ENCODE assay signal across 10 mouse cellular contexts in genomic region chr1:87510845-87511244, GRCm38 (mm10). TPM values are rescaled to one million over a fixed set of nuclear protein-coding genes. Genes with fewer than 3 reads are reported as not detected.
DNase-seq lines count a peak whose midpoint lies in the region; ATAC-seq and TF ChIP-seq lines count a peak whose summit lies in the region.
"Had no signal": no experiment of that assay in that cellular context is flagged by ENCODE, and none has a peak within 500 bp of the region (broad histone marks: within the 10 kb centered on the region; RNA-seq: fewer than 3 reads in every experiment).

No protein-coding gene starts in this region.

- H3K9me3 ChIP-seq in kidney, embryonic 15.5 days (replicated peaks), result no peaks in the 10 kb centered on the region
- no peaks in the 10 kb centered on the region for H3K9me3 ChIP-seq in embryonic facial prominence, embryonic 10.5 days
- H3K9me3 ChIP-seq in hindbrain, postnatal 0 days (ENCODE audit: low read length), result no peaks in the 10 kb centered on the region

- no peak for DNase-seq in kidney, postnatal 14 days
- DNase-seq in embryonic facial prominence, embryonic 10.5 days (ENCODE audit: low spot score), result no peak
- DNase-seq in hindbrain, postnatal 0 days (ENCODE audit: low spot score), result peak; percentile 7
- no peak for DNase-seq in left cerebral cortex, adult 11 months (ENCODE audit: low spot score)

- ATAC-seq in kidney, embryonic 15.5 days (replicated peaks; ENCODE audit: low FRiP score), result no peak
- no peak for ATAC-seq in hindbrain, postnatal 0 days
- ATAC-seq in megakaryocyte, adult 5-6 weeks (ENCODE audit: poor library complexity, severe bottlenecking), result no peak
- ATAC-seq in erythroblast, adult 5-6 weeks (replicated peaks; ENCODE audit: low FRiP score, poor library complexity, severe bottlenecking), result no peak

- H3K4me1 ChIP-seq in kidney, embryonic 15.5 days, result peaks cover 18% of the 10 kb centered on the region
- peaks cover 16% of the 10 kb centered on the region for H3K4me1 ChIP-seq in embryonic facial prominence, embryonic 10.5 days
- H3K4me1 ChIP-seq in hindbrain, postnatal 0 days (ENCODE audit: insufficient read depth, low read length), result peaks cover 5% of the 10 kb centered on the region; the same call in 1 of the 2 replicates

- H3K27me3 ChIP-seq in kidney, embryonic 15.5 days, result peaks cover 61% of the 10 kb centered on the region
- H3K27me3 ChIP-seq in embryonic facial prominence, embryonic 10.5 days (replicated peaks; ENCODE audit: low read depth, poor library complexity, severe bottlenecking), result peaks cover 60% of the 10 kb centered on the region
- no peaks in the 10 kb centered on the region for H3K27me3 ChIP-seq in hindbrain, postnatal 0 days (ENCODE audit: insufficient read depth, low read length)
- peaks cover 7% of the 10 kb centered on the region for H3K27me3 ChIP-seq in myocyte (ENCODE audit: control insufficient read depth, insufficient read depth, insufficient read length)

- H3ac ChIP-seq in myocyte (ENCODE audit: control insufficient read depth, insufficient read length), result no peak overlapping the region

- H3K4me2 ChIP-seq in kidney, embryonic 15.5 days, result peak overlapping the region; percentile 100
- peak overlapping the region; percentile 99 for H3K4me2 ChIP-seq in hindbrain, postnatal 0 days (ENCODE audit: low read depth, low read length)
- H3K4me2 ChIP-seq in myocyte (ENCODE audit: low read depth), result peak overlapping the region; percentile 92

- H3K79me2 ChIP-seq in myocyte (ENCODE audit: control insufficient read depth, insufficient read depth), result no peaks in the 10 kb centered on the region

- no peak overlapping the region for H3K9ac ChIP-seq in kidney, embryonic 15.5 days
- H3K9ac ChIP-seq in hindbrain, postnatal 0 days (replicated peaks; ENCODE audit: low read length), result peak overlapping the region; percentile 79; the same call in 1 of the 2 replicates

- no peak for TF ChIP-seq CTCF in hindbrain, postnatal 0 days (IDR thresholded peaks at IDR 0.05; ENCODE audit: low read depth)

- no peak for TF ChIP-seq POLR2A in myocyte (IDR thresholded peaks at IDR 0.05; ENCODE audit: insufficient read length, low read depth)

- no peak overlapping the region for H3K27ac ChIP-seq in kidney, embryonic 15.5 days
- H3K27ac ChIP-seq in embryonic facial prominence, embryonic 10.5 days (replicated peaks), result no peak overlapping the region
- H3K27ac ChIP-seq in hindbrain, postnatal 0 days, result no peak overlapping the region

- H3K4me3 ChIP-seq in kidney, embryonic 15.5 days (replicated peaks), result peak overlapping the region; percentile 68; the same call in 1 of the 2 replicates
- H3K4me3 ChIP-seq in embryonic facial prominence, embryonic 10.5 days, result peak overlapping the region; percentile 81
- H3K4me3 ChIP-seq in hindbrain, postnatal 0 days (ENCODE audit: low read length), result peak overlapping the region; percentile 80
- H3K4me3 ChIP-seq in myocyte, result no peak overlapping the region

- H3K36me3 ChIP-seq in kidney, embryonic 15.5 days, result no peaks in the 10 kb centered on the region
- H3K36me3 ChIP-seq in embryonic facial prominence, embryonic 10.5 days (replicated peaks), result no peaks in the 10 kb centered on the region
- no peaks in the 10 kb centered on the region for H3K36me3 ChIP-seq in hindbrain, postnatal 0 days (ENCODE audit: insufficient read depth, low read length)
- no peaks in the 10 kb centered on the region for H3K36me3 ChIP-seq in myocyte (ENCODE audit: control insufficient read depth, insufficient read depth)

- WGBS in kidney, embryonic 15.5 days, result 20% methylated on average over 5 of the region's 5 CpGs
- 21% methylated on average over 5 of the region's 5 CpGs for WGBS in embryonic facial prominence, embryonic 10.5 days
- 13% methylated on average over 5 of the region's 5 CpGs for WGBS in hindbrain, postnatal 0 days

TF ChIP-seq in myocyte, 11 proteins besides CTCF, POLR2A, EP300 and RAD21:
- TF ChIP-seq USF1 (IDR thresholded peaks at IDR 0.05; ENCODE audit: low read depth) (no peak), MYOD1 (IDR thresholded peaks at IDR 0.05; ENCODE audit: control insufficient read depth in 1 of 3, insufficient read length in 2 of 3, low read depth in 2 of 3) (no peak), TCF3 (IDR thresholded peaks at IDR 0.05; ENCODE audit: insufficient read length, low read depth) (no peak), MAX (IDR thresholded peaks at IDR 0.05; ENCODE audit: low read depth) (no peak), REST (IDR thresholded peaks at IDR 0.05; ENCODE audit: insufficient read depth, insufficient read length) (no peak), POLR2AphosphoS2 (IDR thresholded peaks at IDR 0.05; ENCODE audit: insufficient read length, low read depth) (no peak), CEBPB (IDR thresholded peaks at IDR 0.05; ENCODE audit: insufficient read depth, poor library complexity, severe bottlenecking) (no peak), TCF12 (IDR thresholded peaks at IDR 0.05; ENCODE audit: insufficient read depth, poor library complexity, severe bottlenecking) (no peak), MYOG (IDR thresholded peaks at IDR 0.05; ENCODE audit: control insufficient read depth in 1 of 3, insufficient read depth in 1 of 3, insufficient read length in 2 of 3, low read depth in 2 of 3) (no peak), SRF (IDR thresholded peaks at IDR 0.05; ENCODE audit: control insufficient read depth, insufficient read length, low read depth) (no peak), E2F4 (IDR thresholded peaks at IDR 0.05; ENCODE audit: insufficient read depth) (no peak)

RNA-seq across cellular contexts. Expression of gene Neu2, which starts 1.2 kb away (rescaled TPM):
- polyA plus RNA-seq in kidney, embryonic 15.5 days (2015; fragmentation: Nextera tagmentation; extraction: Ambion mirVana), result 0.29 and 0.41 TPM in 2 replicates
- not detected in 2 replicates for polyA plus RNA-seq in embryonic facial prominence, embryonic 10.5 days (2016; fragmentation: Nextera tagmentation; extraction: Ambion mirVana)
- 0.10 and 5.8 TPM in 2 replicates for total RNA-seq in hindbrain, postnatal 0 days (2014; rRNA removed)
- polyA plus RNA-seq in hindbrain, postnatal 0 days (2015; fragmentation: Nextera tagmentation; extraction: Ambion mirVana), result 0.85 and 1.2 TPM in 2 replicates
- 1.6 TPM for polyA plus RNA-seq in myocyte (2012; fragmentation: generic; extraction: Trizol)
- not detected in 2 replicates for total RNA-seq in megakaryocyte, adult 5-6 weeks (2015)
- total RNA-seq in megakaryocyte, adult 5-6 weeks (2017), result not detected in 2 replicates
- not detected in 2 replicates for total RNA-seq in erythroblast, adult 5-6 weeks (2015; ENCODE audit: low replicate concordance)
- total RNA-seq in erythroblast, adult 5-6 weeks (2017; ENCODE audit: low replicate concordance), result not detected in 2 replicates
- total RNA-seq: heart, postnatal 10 days had no signal

RNA-seq across cellular contexts. Expression of gene Snorc, which starts 40.8 kb away (rescaled TPM):
- 0.40 TPM in 1 of 2 replicates, not detected in the other for polyA plus RNA-seq in kidney, embryonic 15.5 days (2015; fragmentation: Nextera tagmentation; extraction: Ambion mirVana)
- polyA plus RNA-seq in embryonic facial prominence, embryonic 10.5 days (2016; fragmentation: Nextera tagmentation; extraction: Ambion mirVana), result not detected in 2 replicates
- not detected in 2 replicates for total RNA-seq in hindbrain, postnatal 0 days (2014; rRNA removed)
- 1.5 and 2.0 TPM in 2 replicates for polyA plus RNA-seq in hindbrain, postnatal 0 days (2015; fragmentation: Nextera tagmentation; extraction: Ambion mirVana)
- not detected for polyA plus RNA-seq in myocyte (2012; fragmentation: generic; extraction: Trizol)
- total RNA-seq in megakaryocyte, adult 5-6 weeks (2015), result not detected in 2 replicates
- not detected in 2 replicates for total RNA-seq in megakaryocyte, adult 5-6 weeks (2017)
- total RNA-seq in erythroblast, adult 5-6 weeks (2015; ENCODE audit: low replicate concordance), result not detected in 2 replicates
- total RNA-seq in erythroblast, adult 5-6 weeks (2017; ENCODE audit: low replicate concordance), result not detected in 2 replicates
- total RNA-seq: heart, postnatal 10 days; left cerebral cortex, postnatal 4 days had no signal
